21 mouse cellular contexts compared by ENCODE assay signal in genomic region chr19:35282775-35283447, GRCm38 (mm10).
DNase-seq lines count a peak whose midpoint lies in the region; ATAC-seq and TF ChIP-seq lines count a peak whose summit lies in the region.
"Had no signal": no experiment of that assay in that cellular context is flagged by ENCODE, and none has a peak within 500 bp of the region (broad histone marks: within the 10 kb centered on the region; RNA-seq: fewer than 3 reads in every experiment).

No protein-coding gene starts in this region.

- H3K4me1 ChIP-seq in hindbrain, embryonic 14.5 days (replicated peaks; ENCODE audit: control insufficient read depth, insufficient read depth, low read length) = no peaks in the 10 kb centered on the region; the same call in 1 of the 2 replicates
- 0 out of 2 replicates have a peak, but pooled peaks cover 4% of the 10 kb centered on the region for H3K4me1 ChIP-seq in hindbrain, embryonic 10.5 days (replicated peaks)
- no peaks in the 10 kb centered on the region for H3K4me1 ChIP-seq in MEL (ENCODE audit: control insufficient read depth in 1 of 2, insufficient read depth in 2 of 2, low read length in 2 of 2)
- H3K4me1 ChIP-seq: embryonic facial prominence, embryonic 15.5 days; forebrain, embryonic 10.5 days; heart, embryonic 10.5 days had no signal

- H3K4me2 ChIP-seq in hindbrain, embryonic 14.5 days (replicated peaks) = no peak overlapping the region
- H3K4me2 ChIP-seq: embryonic facial prominence, embryonic 15.5 days had no signal

- DNase-seq in hindbrain, embryonic 14.5 days (ENCODE audit: low spot score) = no peak
- DNase-seq in hindbrain, embryonic 10.5 days (ENCODE audit: low spot score) = no peak
- DNase-seq in layer of hippocampus, adult 9-11 months = peak; percentile 7
- no peak for DNase-seq in layer of hippocampus, adult 11-12 months (ENCODE audit: low spot score)
- DNase-seq in MEL (ENCODE audit: low read depth, low spot score) = peak; percentile 3
- peak; percentile 74 for DNase-seq in Muller cell, postnatal 12 days (ENCODE audit: inconsistent ontology term)
- DNase-seq in c-Kit-positive CD71-positive TER-119-positive erythroid progenitor cells, embryonic 14.5 days (ENCODE audit: low spot score) = no peak
- DNase-seq: adrenal gland, postnatal 10 days; cerebellum, adult 2 months; gastrocnemius, postnatal 10 days; heart, adult 18-20 months; heart, postnatal 10 days; heart, postnatal 4 days; kidney, adult 8-10 months had no signal

- no peak overlapping the region for H3K4me3 ChIP-seq in hindbrain, embryonic 14.5 days (replicated peaks; ENCODE audit: low read length)
- H3K4me3 ChIP-seq in hindbrain, embryonic 10.5 days = no peak overlapping the region
- H3K4me3 ChIP-seq in MEL (ENCODE audit: control insufficient read depth in 1 of 2, insufficient read depth in 1 of 2, low read depth in 2 of 2, low read length in 2 of 2) = no peak overlapping the region
- H3K4me3 ChIP-seq: embryonic facial prominence, embryonic 15.5 days; erythroblast, embryonic 14.5 days; forebrain, embryonic 10.5 days; heart, embryonic 10.5 days had no signal

- H3K79me2 ChIP-seq in MEL (ENCODE audit: control insufficient read depth, insufficient read depth, low read length, poor library complexity) = no peaks in the 10 kb centered on the region

- no peak for TF ChIP-seq RAD21 in MEL (IDR thresholded peaks at IDR 0.05; ENCODE audit: low read depth, low read length)

- 58% methylated on average over 4 of the region's 4 CpGs for WGBS in hindbrain, embryonic 14.5 days
- 79% methylated on average over 4 of the region's 4 CpGs for WGBS in hindbrain, embryonic 10.5 days

- no peak for TF ChIP-seq CTCF in MEL (IDR thresholded peaks at IDR 0.05 in 2 of 3, conservative IDR thresholded peaks at IDR 0.05 in 1 of 3; ENCODE audit: control insufficient read depth in 1 of 3, insufficient read depth in 1 of 3, low read depth in 2 of 3, low read length in 3 of 3, poor library complexity in 1 of 3, severe bottlenecking in 1 of 3)

- peak; percentile 43; the same call in 1 of the 2 replicates for ATAC-seq in hindbrain, embryonic 14.5 days (ENCODE audit: low FRiP score)
- ATAC-seq: forebrain, embryonic 14.5 days; inflammation-experienced regulatory T-cells, adult 6 months; intestine, postnatal 0 days had no signal

- H3K9me3 ChIP-seq in hindbrain, embryonic 14.5 days (ENCODE audit: control insufficient read depth, low read length) = no peaks in the 10 kb centered on the region
- no peaks in the 10 kb centered on the region for H3K9me3 ChIP-seq in hindbrain, embryonic 10.5 days
- no peaks in the 10 kb centered on the region for H3K9me3 ChIP-seq in MEL (replicated peaks; ENCODE audit: insufficient read depth, low read length)
- H3K9me3 ChIP-seq: embryonic facial prominence, embryonic 15.5 days; forebrain, embryonic 10.5 days; heart, embryonic 10.5 days had no signal

- no peaks in the 10 kb centered on the region for H3K27me3 ChIP-seq in hindbrain, embryonic 14.5 days (ENCODE audit: control insufficient read depth, insufficient read depth, low read length)
- no peaks in the 10 kb centered on the region for H3K27me3 ChIP-seq in hindbrain, embryonic 10.5 days (ENCODE audit: insufficient read depth, poor library complexity, severe bottlenecking)
- peaks cover 0 to 3% of the 10 kb centered on the region in 2 experiments; a peak in 1 of 4 replicates for H3K27me3 ChIP-seq in MEL (ENCODE audit: control insufficient read depth in 1 of 2, insufficient read depth in 2 of 2, low read length in 2 of 2)
- H3K27me3 ChIP-seq: embryonic facial prominence, embryonic 15.5 days had no signal

- H3K36me3 ChIP-seq in hindbrain, embryonic 14.5 days (replicated peaks; ENCODE audit: control insufficient read depth, insufficient read depth) = no peaks in the 10 kb centered on the region
- H3K36me3 ChIP-seq in hindbrain, embryonic 10.5 days = no peaks in the 10 kb centered on the region
- H3K36me3 ChIP-seq in MEL (ENCODE audit: control insufficient read depth in 1 of 2, insufficient read depth in 2 of 2, low read length in 2 of 2) = no peaks in the 10 kb centered on the region
- H3K36me3 ChIP-seq: embryonic facial prominence, embryonic 15.5 days; forebrain, embryonic 10.5 days; heart, embryonic 10.5 days had no signal

- H3K9ac ChIP-seq in hindbrain, embryonic 14.5 days = no peak overlapping the region
- no peak overlapping the region for H3K9ac ChIP-seq in MEL (ENCODE audit: control insufficient read depth, low read depth, low read length, poor library complexity, severe bottlenecking)
- H3K9ac ChIP-seq: embryonic facial prominence, embryonic 15.5 days had no signal

- TF ChIP-seq EP300 in MEL (IDR thresholded peaks at IDR 0.05; ENCODE audit: low read depth in 1 of 2, low read length in 2 of 2) = no peak

- no peak overlapping the region for H3K27ac ChIP-seq in hindbrain, embryonic 14.5 days
- no peak overlapping the region for H3K27ac ChIP-seq in hindbrain, embryonic 10.5 days
- H3K27ac ChIP-seq in MEL (ENCODE audit: control insufficient read depth, low read depth, low read length) = no peak overlapping the region
- H3K27ac ChIP-seq: embryonic facial prominence, embryonic 15.5 days; forebrain, embryonic 10.5 days; heart, embryonic 10.5 days had no signal

- no peak for TF ChIP-seq POLR2A in MEL (IDR thresholded peaks at IDR 0.05; ENCODE audit: control insufficient read depth in 1 of 2, insufficient read depth in 1 of 2, low read depth in 1 of 2, low read length in 2 of 2, poor library complexity in 1 of 2)

TF ChIP-seq in MEL, 35 proteins besides CTCF, POLR2A, EP300 and RAD21:
- TF ChIP-seq MAZ (IDR thresholded peaks at IDR 0.05; ENCODE audit: low read depth, low read length) = no peak
- TF ChIP-seq HCFC1 (IDR thresholded peaks at IDR 0.05; ENCODE audit: low read depth, low read length) = no peak
- TF ChIP-seq TBP (IDR thresholded peaks at IDR 0.05; ENCODE audit: low read depth, low read length) = no peak
- no peak for TF ChIP-seq ZNF384 (IDR thresholded peaks at IDR 0.05; ENCODE audit: low read depth, low read length)
- TF ChIP-seq CHD2 (IDR thresholded peaks at IDR 0.05; ENCODE audit: low read length) = no peak
- TF ChIP-seq JUND (IDR thresholded peaks at IDR 0.05; ENCODE audit: low read depth, low read length) = no peak
- TF ChIP-seq POLR2AphosphoS2 (IDR thresholded peaks at IDR 0.05; ENCODE audit: low read length) = no peak
- no peak for TF ChIP-seq SMC3 (IDR thresholded peaks at IDR 0.05; ENCODE audit: low read depth, low read length)
- no peak for TF ChIP-seq ZKSCAN1 (IDR thresholded peaks at IDR 0.05; ENCODE audit: low read depth, low read length)
- no peak for TF ChIP-seq ZC3H11A (IDR thresholded peaks at IDR 0.05; ENCODE audit: low read depth, low read length)
- no peak for TF ChIP-seq TAL1 (IDR thresholded peaks at IDR 0.05; ENCODE audit: low read length)
- no peak for TF ChIP-seq POLR2AphosphoS5 (IDR thresholded peaks at IDR 0.05; ENCODE audit: borderline replicate concordance, low read depth, low read length)
- no peak for TF ChIP-seq USF1 (IDR thresholded peaks at IDR 0.05; ENCODE audit: low read depth, low read length)
- TF ChIP-seq NRF1 (IDR thresholded peaks at IDR 0.05; ENCODE audit: insufficient read depth, low read depth, low read length, poor library complexity, severe bottlenecking) = no peak
- no peak for TF ChIP-seq GABPA (IDR thresholded peaks at IDR 0.05; ENCODE audit: low read depth, low read length)
- TF ChIP-seq UBTF (IDR thresholded peaks at IDR 0.05; ENCODE audit: borderline replicate concordance, insufficient read depth, low read depth, low read length) = no peak
- no peak for TF ChIP-seq MAFK (IDR thresholded peaks at IDR 0.05; ENCODE audit: borderline replicate concordance, low read depth, low read length)
- no peak for TF ChIP-seq MEF2A (IDR thresholded peaks at IDR 0.05; ENCODE audit: extremely low read depth, insufficient replicate concordance, low read depth, low read length, poor library complexity, severe bottlenecking)

Comparison
In these comparisons a context has a peak if more than half of its experiments do, and no peak if none do; other contexts are left out.
1. DNase-seq: peak in layer of hippocampus, adult 9-11 months (single experiment), MEL (single experiment) and Muller cell, postnatal 12 days (single experiment); none in hindbrain, embryonic 14.5 days (single experiment), hindbrain, embryonic 10.5 days (single experiment), layer of hippocampus, adult 11-12 months (single experiment) and c-Kit-positive CD71-positive TER-119-positive erythroid progenitor cells, embryonic 14.5 days (single experiment).